Mouse (Mus musculus) G1E (cell line): ENCODE measurements at regions not wholly inside any gene's neighbourhood (a gene's known extent, or its start where the extent isn't known, plus 50 kb on each side); places are given as distances from the start of the nearest gene placed in this dataset.

Source experiments
- CTCF ChIP-seq: IDR thresholded peaks from 2 replicates; pipeline ENCODE4 v1.5.1; 2012; ENCODE audit warnings: low read depth, low read length, inconsistent platforms, mixed read lengths
- GATA1 ChIP-seq: IDR thresholded peaks from 2 replicates; pipeline ENCODE4 v1.6.1; 2012; ENCODE audit warnings: borderline replicate concordance, low read length, inconsistent platforms, mixed read lengths
- POLR2AphosphoS5 ChIP-seq: IDR thresholded peaks from 2 replicates; pipeline ENCODE4 v1.6.1; 2012; ENCODE audit warnings: low read depth, low read length, inconsistent platforms; ENCODE audit not compliant: insufficient replicate concordance

DNA sequence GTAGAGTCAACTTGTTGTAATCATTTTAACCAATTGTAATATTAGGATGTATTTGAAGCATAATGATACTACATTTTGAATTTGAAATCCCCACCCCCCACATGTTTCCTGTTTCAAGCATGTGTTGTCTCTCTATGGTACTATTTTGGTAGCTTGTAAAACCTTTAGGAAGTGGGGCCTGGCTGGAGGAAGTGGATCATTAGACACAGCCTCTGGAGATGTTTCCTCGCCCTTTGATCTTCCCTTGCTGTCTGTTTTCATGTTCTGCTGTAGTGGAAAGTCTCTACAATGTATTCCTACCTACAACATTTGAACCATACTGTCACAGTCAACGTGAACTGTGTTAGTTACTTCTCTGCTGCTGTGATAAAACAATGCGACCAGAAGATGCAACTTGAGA lies 105.6 kb downstream of the Rap2a start:
- TF ChIP-seq CTCF (no peak), POLR2AphosphoS5 (no peak), GATA1 (no peak)
